Comparison of ENCODE assay signal across 1 mouse cellular context in genomic region chr17:46296601-46297000, GRCm38 (mm10).
TF ChIP-seq lines count a peak whose summit lies in the region.

No protein-coding gene starts in this region.

TF ChIP-seq in CH12.LX, 34 proteins besides CTCF, POLR2A, EP300 and RAD21 (continued from another document):
- TF ChIP-seq HCFC1 (IDR thresholded peaks at IDR 0.05; ENCODE audit: low read depth, low read length) (no peak), ZC3H11A (IDR thresholded peaks at IDR 0.05; ENCODE audit: low read depth, low read length) (no peak), ZKSCAN1 (IDR thresholded peaks at IDR 0.05; ENCODE audit: borderline replicate concordance, low read depth, low read length) (no peak)
